Mouse (Mus musculus) kidney, embryonic 16.5 days (tissue): Measurements from ENCODE around the gene Zfp69. TPM values are rescaled to one million over a fixed set of nuclear protein-coding genes. Genes with fewer than 3 reads are reported as not detected.

Source experiments
- ATAC-seq: fragments of 200-750 bp; cut with Nextera tagmentation; 2 replicates; pipeline ENCODE4 v1.8.0; 2017; ENCODE audit warnings: moderate TSS enrichment; ENCODE audit not compliant: low FRiP score, low TSS enrichment
- H3K27ac ChIP-seq: fragments of 300-500 bp; sonication (generic); 2 replicates; pipeline ENCODE4 v1.5.1; 2014; ENCODE audit warnings: low read length
- H3K27me3 ChIP-seq: fragments of 300-500 bp; sonication (generic); 2 replicates; pipeline ENCODE4 v1.6.1; 2014; ENCODE audit warnings: low read length, control low read depth, mixed read lengths; ENCODE audit not compliant: insufficient read depth
- H3K36me3 ChIP-seq: fragments of 300-500 bp; sonication (generic); 2 replicates; pipeline ENCODE4 v1.6.1; 2014; ENCODE audit warnings: low read length, control low read depth, mixed read lengths; ENCODE audit not compliant: insufficient read depth
- H3K4me1 ChIP-seq: fragments of 300-500 bp; sonication (generic); 2 replicates; pipeline ENCODE4 v1.6.1; 2014; ENCODE audit warnings: low read length, control low read depth, mixed read lengths; ENCODE audit not compliant: insufficient read depth
- H3K4me2 ChIP-seq: fragments of 300-500 bp; sonication (generic); replicated peaks from 2 replicates; pipeline ENCODE4 v1.6.1; 2014; ENCODE audit warnings: low read depth, low read length
- H3K4me3 ChIP-seq: fragments of 300-500 bp; sonication (generic); 2 replicates; pipeline ENCODE4 v1.5.1; 2014; ENCODE audit warnings: mild to moderate bottlenecking, low read length
- H3K9ac ChIP-seq: fragments of 300-500 bp; sonication (generic); replicated peaks from 2 replicates; pipeline ENCODE4 v1.6.1; 2014; ENCODE audit warnings: low read length
- H3K9me3 ChIP-seq: fragments of 300-500 bp; sonication (generic); 2 replicates; pipeline ENCODE4 v1.6.1; 2016; ENCODE audit warnings: low read length, control low read depth
- WGBS: fragments of 180-500 bp; shearing (Covaris S2); extraction: QIAGEN DNeasy Blood & Tissue Kit; methylation state at CpG from one replicate; pipeline ENCODE4 v1.1.7; 2014; 5-methylcytosine and 5-hydroxymethylcytosine counted together
- polyA plus RNA-seq: library from polyadenylated mRNA; unstranded; fragments of >200 nt; fragmentation: Nextera tagmentation; extraction: Ambion mirVana; gene quantifications from 2 replicates; pipeline ENCODE4 v1.2.1, GENCODE M21; 2015

Zfp69 gene
- 10.3 TPM in 2 replicates for polyA plus RNA-seq

DNA sequence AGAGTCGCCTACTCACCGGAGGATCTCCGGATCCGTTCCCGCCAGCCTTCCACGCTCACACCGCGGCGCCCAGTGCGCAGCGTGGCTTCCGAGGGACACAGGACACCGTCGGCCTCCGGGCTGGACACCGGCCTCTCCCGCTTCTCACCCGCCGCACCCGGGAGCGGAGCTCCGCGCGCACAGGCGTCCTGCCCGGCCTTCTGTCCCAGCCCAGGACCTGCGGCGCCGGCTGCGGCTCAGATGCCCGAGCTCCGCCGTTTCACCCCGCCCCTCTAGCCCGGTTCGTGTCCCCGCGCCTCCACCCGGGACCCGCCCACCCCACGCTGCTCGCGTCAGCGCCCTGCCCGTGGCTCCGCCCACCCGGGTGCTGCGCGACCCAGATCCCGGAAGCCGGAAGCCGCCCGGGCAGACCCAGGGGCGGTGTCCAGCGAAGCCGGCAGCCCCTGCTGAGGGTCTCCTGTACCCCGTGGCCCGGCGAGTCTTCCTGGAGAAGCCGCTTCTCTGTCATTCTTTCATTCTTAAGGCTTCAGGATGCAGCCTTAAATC, at the start of gene Zfp69:
Gene Zfp69 (minus strand): TSS at position 272 of the 546 bp plus-strand sequence.
- peak within 1 kb of the TSS; percentile 88 for H3K27ac ChIP-seq
- peak; percentile 98 for ATAC-seq
- H3K4me2 ChIP-seq = peak within 1 kb of the TSS; percentile 81
- WGBS = under 1% methylated on average over 58 of the region's 60 CpGs
- H3K27me3 ChIP-seq = no peaks in the 10 kb centered on the region
- peak within 1 kb of the TSS; percentile 80 for H3K4me3 ChIP-seq
- peaks cover 11% of the 10 kb centered on the region for H3K36me3 ChIP-seq
- peaks cover 18% of the 10 kb centered on the region for H3K4me1 ChIP-seq
- H3K9ac ChIP-seq = peak within 1 kb of the TSS; percentile 86
- H3K9me3 ChIP-seq = no peaks in the 10 kb centered on the region

DNA sequence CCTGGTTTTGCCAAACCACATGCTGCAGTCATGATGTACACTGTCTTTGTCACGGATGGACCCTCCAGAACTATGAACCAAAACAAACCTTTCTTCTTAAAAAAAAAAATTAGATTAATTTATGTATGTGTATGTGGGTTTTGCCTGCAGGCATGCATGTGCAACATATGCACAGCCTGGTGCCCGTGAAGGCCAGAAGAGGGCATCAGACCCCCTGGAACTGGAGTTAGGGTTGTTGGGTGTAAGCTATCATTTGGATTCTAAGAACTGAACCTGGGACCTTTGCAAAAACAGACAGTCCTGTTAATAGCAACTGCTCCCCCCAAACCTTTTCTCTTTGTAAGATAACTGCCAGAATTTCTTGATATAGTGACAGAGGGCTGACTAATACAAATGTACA, 49.5 kb upstream of the Zfp69 start:
- no peak overlapping the region for H3K4me3 ChIP-seq
- no peak overlapping the region for H3K9ac ChIP-seq
- no peaks in the 10 kb centered on the region for H3K27me3 ChIP-seq
- H3K36me3 ChIP-seq = no peaks in the 10 kb centered on the region
- peaks cover 38% of the 10 kb centered on the region for H3K4me1 ChIP-seq
- ATAC-seq = no peak
- no peak overlapping the region for H3K27ac ChIP-seq
- WGBS = 73% methylated on average over 2 of the region's 2 CpGs
- no peaks in the 10 kb centered on the region for H3K9me3 ChIP-seq
- H3K4me2 ChIP-seq = no peak overlapping the region

DNA sequence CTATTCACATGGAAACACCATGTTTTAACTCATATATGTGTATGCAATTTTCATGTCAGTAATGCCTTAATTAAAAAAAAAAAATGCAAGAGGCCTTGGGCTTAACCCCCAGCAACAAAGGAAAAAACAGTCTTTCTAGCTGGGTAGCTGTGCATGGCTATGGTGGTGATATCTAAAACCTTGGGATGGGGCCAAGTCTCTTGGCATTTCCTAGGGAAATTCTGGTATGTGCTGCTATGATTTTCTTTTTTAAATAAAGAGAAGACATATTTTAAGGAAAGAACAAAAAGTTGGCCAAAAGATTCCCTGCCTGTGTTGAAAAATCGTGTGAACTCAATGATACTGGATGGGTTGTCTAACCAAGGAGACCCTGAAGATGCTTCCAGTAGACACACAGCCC, 44.4 kb upstream of the Zfp69 start:
- WGBS = 82% methylated on average over 1 of the region's 1 CpGs
- H3K4me2 ChIP-seq = no peak overlapping the region
- no peak for ATAC-seq
- no peak overlapping the region for H3K9ac ChIP-seq
- no peaks in the 10 kb centered on the region for H3K36me3 ChIP-seq
- H3K27me3 ChIP-seq = no peaks in the 10 kb centered on the region
- H3K4me3 ChIP-seq = no peak overlapping the region
- peaks cover 7% of the 10 kb centered on the region; the same call in 1 of the 2 replicates for H3K4me1 ChIP-seq
- no peak overlapping the region for H3K27ac ChIP-seq
- no peaks in the 10 kb centered on the region for H3K9me3 ChIP-seq

DNA sequence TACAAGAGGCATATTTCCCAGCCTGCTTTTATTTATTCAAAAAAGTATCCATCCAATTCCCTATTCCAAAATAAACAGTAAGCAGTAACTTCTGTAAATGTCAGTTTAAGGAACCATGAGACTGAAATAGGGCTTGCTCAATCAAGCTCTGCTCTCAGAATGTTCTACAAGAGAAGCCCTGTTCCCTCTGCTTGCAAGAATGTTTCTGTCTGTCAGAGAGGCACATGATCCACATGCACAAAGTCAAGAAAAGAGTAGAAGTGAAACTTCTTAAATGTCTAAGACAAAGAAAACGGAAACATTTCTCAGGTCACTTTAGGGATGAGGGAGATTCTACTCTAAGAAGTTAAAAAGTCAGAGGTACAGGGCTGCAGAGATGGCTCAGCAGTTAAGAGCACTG, 41.5 kb upstream of the Zfp69 start:
- 88% methylated on average over 1 of the region's 1 CpGs for WGBS
- Histone ChIP-seq H3K9me3 (peaks cover 4% of the 10 kb centered on the region; the same call in 1 of the 2 replicates), H3K36me3 (no peaks in the 10 kb centered on the region), H3K27ac (no peak overlapping the region), H3K9ac (no peak overlapping the region), H3K4me2 (no peak overlapping the region), H3K4me3 (no peak overlapping the region), H3K27me3 (no peaks in the 10 kb centered on the region), H3K4me1 (peaks cover 7% of the 10 kb centered on the region; the same call in 1 of the 2 replicates)
- ATAC-seq = no peak

DNA sequence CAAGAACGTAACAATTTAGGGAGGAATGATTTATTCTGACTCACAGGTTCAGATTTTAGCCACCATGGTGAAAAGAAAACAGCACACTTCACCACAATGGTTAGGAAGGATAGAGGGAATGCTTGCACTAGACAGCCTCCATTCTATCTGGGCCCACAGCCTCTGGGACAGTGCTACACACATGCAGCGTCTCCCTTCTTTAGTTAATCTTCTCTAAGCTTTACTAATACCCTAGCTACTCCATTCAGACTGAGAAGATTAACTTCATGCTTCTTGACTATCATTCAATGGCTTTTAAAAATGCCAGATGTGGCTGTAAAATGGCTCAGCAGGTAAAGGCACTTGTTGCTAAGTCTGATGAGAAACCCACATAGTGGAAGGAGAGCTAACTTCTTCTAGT, 40.8 kb upstream of the Zfp69 start:
- 84% methylated on average over 2 of the region's 2 CpGs for WGBS
- peaks cover 4% of the 10 kb centered on the region; the same call in 1 of the 2 replicates for H3K9me3 ChIP-seq
- no peak overlapping the region for H3K9ac ChIP-seq
- H3K27ac ChIP-seq = no peak overlapping the region
- H3K27me3 ChIP-seq = no peaks in the 10 kb centered on the region
- no peak overlapping the region for H3K4me3 ChIP-seq
- peaks cover 7% of the 10 kb centered on the region; the same call in 1 of the 2 replicates for H3K4me1 ChIP-seq
- H3K4me2 ChIP-seq = no peak overlapping the region
- no peak for ATAC-seq
- no peaks in the 10 kb centered on the region for H3K36me3 ChIP-seq

DNA sequence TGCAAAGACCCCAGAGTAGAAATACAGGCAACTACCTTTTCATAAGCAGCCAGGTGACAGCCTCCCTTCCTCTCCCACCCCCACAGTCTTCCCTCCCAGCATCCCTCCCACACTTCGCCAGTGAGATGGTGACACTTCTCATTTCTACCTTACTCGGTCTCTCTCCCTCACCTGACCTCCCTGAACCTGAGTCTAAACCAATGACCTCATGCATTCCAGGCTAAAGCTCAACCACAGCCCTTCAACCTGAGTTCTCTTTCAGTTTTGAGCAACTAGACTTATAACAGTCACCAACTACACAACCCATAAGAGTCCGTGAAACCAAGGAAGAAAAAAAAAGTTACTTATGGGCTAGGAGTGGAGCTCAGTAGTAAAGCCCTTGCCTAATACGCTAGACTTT, 35.8 kb upstream of the Zfp69 start:
- Histone ChIP-seq H3K4me3 (no peak overlapping the region), H3K9ac (no peak overlapping the region), H3K4me2 (no peak overlapping the region), H3K9me3 (peaks cover 4% of the 10 kb centered on the region; the same call in 1 of the 2 replicates), H3K4me1 (no peaks in the 10 kb centered on the region), H3K27ac (no peak overlapping the region), H3K36me3 (peaks cover 3% of the 10 kb centered on the region; the same call in 1 of the 2 replicates), H3K27me3 (no peaks in the 10 kb centered on the region)
- 65% methylated on average over 4 of the region's 4 CpGs for WGBS
- no peak for ATAC-seq

DNA sequence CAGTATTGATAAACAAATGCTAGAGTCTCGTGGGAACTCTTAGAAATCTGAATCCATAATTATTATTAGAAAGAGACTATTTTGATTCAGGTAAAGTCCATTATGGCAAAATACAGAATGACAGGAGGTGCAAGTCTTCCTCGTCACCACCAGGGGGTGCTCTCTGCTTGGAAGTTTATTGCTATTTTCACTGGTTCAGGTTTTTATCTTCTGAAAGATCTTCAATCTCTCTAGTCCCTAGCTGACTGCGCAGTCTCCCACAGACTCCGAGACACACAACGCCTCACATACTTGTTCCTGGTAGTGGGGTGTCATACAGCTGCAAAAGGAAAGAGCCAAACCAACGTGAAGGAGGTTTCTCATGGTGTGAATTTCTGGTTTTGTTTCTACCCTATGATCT, 34.9 kb upstream of the Zfp69 start:
- H3K4me2 ChIP-seq = no peak overlapping the region
- no peak overlapping the region for H3K27ac ChIP-seq
- H3K27me3 ChIP-seq = no peaks in the 10 kb centered on the region
- 0 out of 2 replicates have a peak, but pooled peaks have one; percentile 49 for ATAC-seq
- H3K9me3 ChIP-seq = peaks cover 4% of the 10 kb centered on the region; the same call in 1 of the 2 replicates
- H3K4me1 ChIP-seq = no peaks in the 10 kb centered on the region
- whole genome bisulfite sequencing = 15% methylated on average over 6 of the region's 6 CpGs
- no peak overlapping the region for H3K4me3 ChIP-seq
- H3K9ac ChIP-seq = no peak overlapping the region
- H3K36me3 ChIP-seq = peaks cover 3% of the 10 kb centered on the region; the same call in 1 of the 2 replicates

DNA sequence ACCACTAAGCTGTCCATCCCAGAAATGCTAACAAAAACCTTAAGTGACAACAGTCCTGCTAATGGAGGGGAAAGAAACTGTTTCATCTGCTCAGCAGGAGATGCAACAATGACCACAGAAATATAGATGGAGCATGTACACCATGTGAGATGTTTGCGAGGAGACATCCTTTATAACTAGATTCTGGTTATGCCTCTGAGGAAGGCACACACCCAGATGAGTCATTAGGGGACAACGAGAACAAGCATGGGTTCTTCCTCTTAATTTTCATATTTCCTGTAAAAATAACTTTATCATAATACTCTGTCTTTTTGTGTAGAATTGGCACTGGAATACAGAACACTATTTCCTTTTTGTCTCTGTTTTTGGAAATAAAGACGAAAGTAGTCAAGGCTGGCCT, 26.7 kb upstream of the Zfp69 start:
- H3K4me2 ChIP-seq = no peak overlapping the region
- H3K27me3 ChIP-seq = no peaks in the 10 kb centered on the region
- no peak overlapping the region for H3K4me3 ChIP-seq
- no peaks in the 10 kb centered on the region for H3K4me1 ChIP-seq
- WGBS = 85% methylated on average over 3 of the region's 3 CpGs
- H3K9me3 ChIP-seq = no peaks in the 10 kb centered on the region
- no peak for ATAC-seq
- no peak overlapping the region for H3K9ac ChIP-seq
- peaks cover 7% of the 10 kb centered on the region; the same call in 1 of the 2 replicates for H3K36me3 ChIP-seq
- no peak overlapping the region for H3K27ac ChIP-seq

DNA sequence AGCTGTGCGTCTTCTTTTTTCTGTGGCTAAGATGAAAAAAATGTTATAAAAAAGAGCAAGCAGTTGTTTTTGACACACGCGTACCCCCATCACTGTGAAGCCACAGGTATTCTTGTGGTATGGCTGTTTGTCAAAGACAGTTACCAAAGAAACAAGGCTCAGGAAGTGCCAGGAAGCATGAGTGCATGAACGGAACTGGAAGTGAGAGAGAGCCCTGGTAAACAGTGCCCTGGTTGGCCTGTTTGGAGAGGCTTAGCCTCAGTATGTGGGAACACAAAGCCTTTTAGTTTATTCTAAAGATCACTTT, 23.9 kb upstream of the Zfp69 start:
- Histone ChIP-seq H3K9ac (no peak overlapping the region), H3K36me3 (peaks cover 22% of the 10 kb centered on the region), H3K4me1 (no peaks in the 10 kb centered on the region), H3K4me3 (no peak overlapping the region), H3K4me2 (no peak overlapping the region), H3K9me3 (no peaks in the 10 kb centered on the region), H3K27ac (no peak overlapping the region), H3K27me3 (no peaks in the 10 kb centered on the region)
- 89% methylated on average over 4 of the region's 4 CpGs for WGBS
- ATAC-seq = no peak

DNA sequence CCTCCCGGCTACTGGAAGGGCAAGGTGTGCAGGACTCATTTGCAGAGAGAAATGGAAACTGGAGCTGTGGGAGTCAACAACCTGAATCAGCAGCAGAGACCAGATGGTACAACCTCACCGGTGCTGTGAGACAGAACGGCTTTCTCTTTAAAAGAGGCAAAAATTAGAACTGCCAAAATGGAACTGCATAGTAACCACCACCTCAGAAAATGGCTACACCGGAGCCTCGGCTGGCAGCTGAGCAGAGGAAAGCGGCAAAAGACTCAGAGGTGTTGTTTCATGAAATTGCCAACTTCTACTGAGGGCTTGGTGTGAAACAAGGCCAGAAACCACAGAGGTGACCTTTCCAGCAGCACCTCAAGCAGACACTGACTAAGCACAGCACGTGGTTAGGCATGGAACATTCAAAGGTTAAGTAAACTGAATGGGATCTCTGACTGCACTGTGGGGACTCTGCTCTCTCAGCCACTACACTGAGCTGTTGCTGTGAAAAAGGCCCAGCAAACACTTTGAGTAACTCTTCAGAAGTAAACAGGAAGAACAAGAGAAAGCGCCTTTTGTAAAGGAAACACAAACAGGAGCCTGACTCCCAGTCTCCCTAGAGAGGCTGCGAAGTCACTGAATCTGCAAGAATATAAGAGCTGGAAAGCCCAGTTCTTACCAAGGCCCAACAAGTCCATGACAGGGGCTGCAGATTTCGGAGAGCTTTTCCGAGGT, 23.4 kb upstream of the Zfp69 start:
- no peak for ATAC-seq
- H3K9me3 ChIP-seq = no peaks in the 10 kb centered on the region
- 82% methylated on average over 11 of the region's 11 CpGs for WGBS
- no peaks in the 10 kb centered on the region for H3K27me3 ChIP-seq
- no peak overlapping the region for H3K9ac ChIP-seq
- H3K27ac ChIP-seq = no peak overlapping the region
- H3K4me1 ChIP-seq = no peaks in the 10 kb centered on the region
- H3K4me3 ChIP-seq = no peak overlapping the region
- H3K36me3 ChIP-seq = peaks cover 24% of the 10 kb centered on the region
- no peak overlapping the region for H3K4me2 ChIP-seq
